Mouse (Mus musculus) heart, postnatal 25 days (tissue): ENCODE measurements at regions not wholly inside any gene's neighbourhood (a gene's known extent, or its start where the extent isn't known, plus 50 kb on each side); places are given as distances from the start of the nearest gene placed in this dataset.

Source experiments
- DNase-seq: peaks from one replicate; pipeline ENCODE4 v3.0.0; 2022; ENCODE audit warnings: low spot score
- intact Hi-C: fragments of 180-260 bp; cut with DNase I; formaldehyde crosslinking; loops from one replicate; pipeline ENCODE4 v1.15.1; 2025

DNA sequence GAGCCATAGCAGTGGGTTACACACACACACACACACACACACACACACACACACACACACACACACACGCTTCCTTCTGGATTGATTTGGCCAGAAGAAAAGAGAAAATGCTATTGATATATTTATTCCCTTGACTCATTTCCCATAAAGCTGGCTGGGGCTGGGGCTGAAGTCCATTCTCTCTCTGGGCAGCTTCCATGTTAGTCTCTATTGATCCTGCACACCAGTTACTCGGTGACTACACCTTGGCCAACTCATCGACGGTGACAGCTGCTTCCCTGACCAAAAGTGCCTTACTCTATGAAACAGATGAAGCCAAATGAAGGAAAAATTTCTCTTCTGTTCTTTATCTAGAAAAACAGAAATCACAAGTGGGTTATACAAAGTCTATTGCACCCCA, 82.1 kb downstream of the Snx18 start:
- DNase-seq: no peak
- intact Hi-C loops: no loop called here

DNA sequence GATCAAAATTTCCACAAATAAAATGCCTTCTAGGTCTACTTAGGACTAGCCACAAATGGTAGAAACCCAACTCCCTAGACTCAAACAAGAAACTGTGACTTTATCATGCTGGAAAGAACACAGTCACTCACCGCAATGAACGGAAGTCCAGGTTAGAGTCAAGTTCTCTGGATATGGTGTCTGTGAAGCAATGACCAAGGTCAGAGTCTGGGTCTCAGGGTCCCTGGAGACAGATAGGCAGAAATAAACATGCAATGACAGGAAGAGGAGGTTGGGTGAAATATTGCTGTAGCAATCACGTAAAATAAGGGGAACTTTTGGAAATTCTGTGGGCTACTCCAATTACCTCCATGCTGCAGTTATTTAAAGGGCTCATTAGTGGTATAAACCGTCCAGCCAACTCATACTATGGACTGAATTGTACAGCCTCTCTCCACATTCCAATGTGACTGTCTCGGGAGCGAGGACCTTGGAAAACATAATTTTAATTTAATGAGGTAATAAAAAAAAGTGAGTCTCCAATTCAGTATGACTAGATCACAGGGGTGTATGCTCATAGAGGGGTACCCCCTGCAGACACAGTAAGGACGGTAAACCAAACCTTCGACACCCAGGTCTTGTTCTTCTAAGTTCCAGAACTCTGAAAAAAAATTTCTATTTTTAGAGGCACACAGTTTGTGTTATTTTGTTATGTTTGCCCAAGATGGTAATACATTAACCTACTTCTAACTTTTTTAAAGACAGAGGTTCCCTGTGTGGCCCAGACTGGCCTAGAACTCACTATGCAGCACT, 83.5 kb downstream of the Snx18 start:
- intact Hi-C loops: no loop called here
- DNase-seq: no peak

DNA sequence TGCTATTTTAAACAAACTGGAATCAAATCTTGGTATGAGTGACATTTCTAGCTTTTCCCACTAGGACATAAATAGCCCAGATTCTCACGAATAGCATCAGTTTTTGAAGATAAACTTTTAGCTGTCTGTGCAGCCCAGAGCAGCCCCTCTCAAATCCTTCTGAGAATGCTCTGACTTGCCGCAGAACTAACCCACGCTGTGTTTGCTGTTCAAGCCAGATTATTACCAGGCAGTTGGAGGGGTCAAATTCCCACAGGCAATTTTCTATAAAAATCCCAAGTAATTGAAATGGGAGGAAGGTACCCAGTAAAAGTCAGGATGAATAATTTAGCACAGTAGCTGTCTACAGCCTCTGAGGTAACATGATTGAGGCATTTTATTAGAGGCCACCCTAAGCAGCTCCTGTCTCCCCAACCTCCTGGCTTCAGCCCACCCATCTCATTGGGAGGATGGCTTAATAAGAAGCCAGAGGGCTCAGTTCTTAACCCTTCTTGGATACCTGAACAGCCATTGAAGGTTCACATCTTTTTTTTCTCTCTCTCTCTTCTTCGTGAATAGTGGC, 84.4 kb downstream of the Snx18 start:
- intact Hi-C loops: no loop called here
- DNase-seq: no peak

DNA sequence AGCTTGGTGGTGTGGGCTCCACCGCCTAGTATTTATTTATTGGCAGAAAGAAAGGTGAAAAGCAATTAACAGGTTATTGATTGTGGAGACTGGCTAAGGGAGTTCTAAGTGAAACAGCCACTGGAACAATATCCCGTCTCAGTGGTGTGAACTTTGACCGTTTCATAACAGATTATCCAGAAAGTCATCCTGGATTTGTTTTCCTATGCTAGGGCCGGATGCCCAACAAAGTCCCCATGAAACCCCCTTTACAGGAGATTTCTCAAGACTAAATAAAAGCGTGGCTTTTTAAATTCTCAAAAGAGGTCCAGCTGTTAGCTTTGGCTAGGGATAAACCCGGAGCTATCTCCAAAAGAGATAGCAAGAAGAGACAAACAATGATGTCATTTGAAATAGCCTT, 91.4 kb downstream of the Snx18 start:
- DNase-seq: peak; percentile 28

DNA sequence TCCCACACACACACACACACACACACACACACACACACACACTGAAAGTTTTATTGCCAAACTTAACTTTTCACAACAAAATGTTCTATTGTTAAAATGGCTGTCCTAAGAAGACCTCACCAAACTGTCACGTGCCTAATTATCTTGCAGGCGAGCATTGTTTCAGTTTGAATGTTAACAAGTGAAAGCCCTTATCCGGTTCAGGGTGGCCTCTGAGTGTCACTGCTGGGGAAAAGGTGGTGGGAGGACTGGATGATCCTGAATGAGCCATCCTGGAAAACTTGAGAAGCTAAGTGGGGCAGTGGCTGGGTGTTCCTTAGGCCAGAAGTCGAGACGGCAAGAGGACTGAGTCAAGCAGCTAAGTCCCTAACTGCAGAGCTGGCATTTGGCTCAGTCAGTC, 94.9 kb downstream of the Snx18 start:
- DNase-seq: no peak
- intact Hi-C loops: no loop called here

More for the DNA sequence above, 91.4 kb downstream of the Snx18 start:
- intact Hi-C loops: no loop called here

DNA sequence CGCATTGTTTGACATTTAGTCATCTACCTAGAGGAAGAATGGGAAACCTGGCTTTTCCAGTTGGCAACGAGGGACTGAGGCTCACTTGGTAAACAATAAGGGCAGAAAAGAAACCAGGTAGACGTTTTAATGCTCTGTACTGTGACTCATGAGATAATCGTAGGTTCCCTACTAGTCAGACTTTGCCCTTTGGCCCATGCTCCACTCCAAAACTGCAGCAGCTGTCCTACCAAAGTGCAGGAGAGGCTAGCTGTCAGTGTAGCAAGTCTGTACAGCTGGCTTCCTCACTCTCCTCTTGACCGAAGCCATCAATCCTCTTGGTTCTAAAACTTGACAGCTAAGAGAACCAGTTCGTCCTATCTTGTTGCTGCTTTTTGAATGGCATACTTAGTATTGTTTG, 100.2 kb downstream of the Snx18 start:
- intact Hi-C loops: loop anchor here (5.0 kb wide), 1 partner anchor 86 kb away; no protein-coding TSS in a partner anchor
- no peak for DNase-seq

DNA sequence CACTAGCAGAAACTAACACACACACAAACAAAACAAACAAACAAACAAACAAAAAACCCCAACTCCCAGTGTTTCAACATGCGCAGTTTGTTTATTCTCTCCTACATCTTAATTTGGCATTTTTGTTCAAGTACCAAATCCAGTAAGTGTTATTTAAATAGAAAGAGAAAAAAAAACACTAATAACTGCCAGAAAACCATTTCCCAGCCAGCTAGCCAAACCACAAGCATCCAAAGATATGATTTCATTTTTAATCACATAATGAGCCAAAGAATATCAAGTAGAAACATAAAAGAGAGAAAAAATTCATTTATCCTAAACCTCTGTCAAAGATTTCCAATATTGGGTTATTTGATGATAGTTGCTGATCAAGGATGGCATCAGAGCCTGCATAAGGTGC, 102.3 kb downstream of the Snx18 start:
- no peak for DNase-seq
- intact Hi-C loops: loop anchor here (5.0 kb wide), 1 partner anchor 84 kb away; no protein-coding TSS in a partner anchor

DNA sequence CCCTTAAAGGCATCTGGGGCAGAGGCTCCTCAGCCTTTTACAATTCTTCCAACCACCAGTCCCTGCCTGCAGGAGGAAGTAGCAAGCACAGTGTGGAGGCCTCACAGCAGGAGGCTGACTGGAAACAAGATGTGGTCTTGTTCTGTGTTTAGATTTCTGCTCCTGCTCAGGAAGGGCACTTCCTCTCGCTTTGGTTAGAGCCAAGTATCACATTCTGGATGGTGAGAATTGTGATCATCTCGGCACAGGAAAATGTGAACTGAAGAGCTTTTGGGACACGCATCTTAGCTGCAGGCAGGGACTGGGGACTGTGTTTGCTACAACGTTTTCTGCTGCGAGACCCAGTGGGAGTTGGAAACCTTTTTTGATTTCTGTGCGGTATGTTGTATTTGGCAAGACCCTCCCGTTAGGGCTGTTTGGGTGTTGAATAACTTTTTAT, 103.2 kb downstream of the Snx18 start:
- intact Hi-C loops: loop anchor here (5.0 kb wide), 1 partner anchor 83 kb away; no protein-coding TSS in a partner anchor
- no peak for DNase-seq

DNA sequence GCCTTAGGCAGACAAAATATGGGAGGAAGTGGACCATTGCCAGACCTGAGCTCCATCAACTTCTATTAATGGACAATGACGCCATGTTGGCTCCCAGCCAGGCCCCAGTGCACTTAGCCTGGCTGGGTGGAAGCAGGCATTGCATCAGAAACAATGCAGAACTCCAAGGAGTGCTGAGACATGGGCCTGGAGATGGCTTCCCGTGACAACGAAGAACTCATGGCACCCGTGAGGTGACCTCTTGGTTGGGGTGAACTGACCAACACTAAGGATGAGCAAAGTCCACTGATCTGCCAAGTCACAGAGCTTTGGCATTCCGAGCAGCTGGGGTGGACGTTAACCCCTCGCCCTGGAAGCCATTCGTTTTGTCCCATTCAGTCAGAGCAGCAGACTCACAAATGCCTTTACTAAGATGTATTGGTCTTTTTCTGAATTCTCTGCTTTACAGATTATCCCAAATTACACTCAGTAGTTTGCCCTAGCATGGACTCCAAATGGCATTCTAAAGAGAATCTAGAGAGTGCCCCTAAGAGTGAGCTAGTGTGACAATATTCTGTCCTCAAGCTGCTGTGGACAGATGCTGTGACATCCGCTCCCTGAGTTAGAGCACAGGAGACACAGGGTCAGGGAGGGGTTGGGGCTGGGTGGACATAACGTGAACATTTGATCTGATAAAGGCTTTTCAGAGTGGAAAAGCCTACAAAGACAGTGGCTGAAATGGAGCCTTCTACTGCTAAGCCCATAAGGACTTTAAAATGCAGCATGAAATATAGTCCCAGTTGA, 108.8 kb downstream of the Snx18 start:
- intact Hi-C loops: loop anchor here (5.0 kb wide), 1 partner anchor 108 kb away; the partner anchor contains the start of gene Snx18
- peak; percentile 80 for DNase-seq

DNA sequence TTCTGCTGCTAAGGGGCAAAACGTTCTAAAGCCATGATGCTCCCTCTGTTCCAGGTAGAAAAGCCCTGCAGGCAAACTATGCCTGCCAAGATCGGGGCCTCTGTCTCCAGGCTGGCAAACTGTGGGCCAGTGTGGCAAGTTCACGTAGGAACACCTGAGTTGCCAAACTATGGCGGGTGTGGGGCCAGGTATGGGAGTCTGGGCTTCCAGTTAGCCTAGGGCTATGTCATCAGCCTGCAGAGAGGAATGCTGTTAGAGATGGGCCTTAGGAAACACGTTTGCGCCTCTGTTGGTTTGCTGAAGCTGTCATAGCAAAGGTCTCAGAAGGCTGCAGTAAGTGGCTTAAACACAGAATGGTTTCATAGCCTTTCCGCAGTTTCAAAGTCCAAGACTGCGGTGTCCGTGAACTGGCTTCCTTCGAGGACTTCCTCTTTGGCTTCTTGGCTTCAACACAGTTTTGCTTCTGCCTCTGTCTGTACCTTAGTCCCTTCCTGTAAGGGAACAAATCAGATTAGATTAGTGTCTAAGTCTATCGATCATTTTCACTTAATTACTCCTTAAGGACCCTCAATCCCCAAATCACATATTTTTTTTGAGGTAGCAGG, 110.1 kb downstream of the Snx18 start:
- intact Hi-C loops: loop anchor here (5.0 kb wide), 1 partner anchor 109 kb away; the partner anchor contains the start of gene Snx18

DNA sequence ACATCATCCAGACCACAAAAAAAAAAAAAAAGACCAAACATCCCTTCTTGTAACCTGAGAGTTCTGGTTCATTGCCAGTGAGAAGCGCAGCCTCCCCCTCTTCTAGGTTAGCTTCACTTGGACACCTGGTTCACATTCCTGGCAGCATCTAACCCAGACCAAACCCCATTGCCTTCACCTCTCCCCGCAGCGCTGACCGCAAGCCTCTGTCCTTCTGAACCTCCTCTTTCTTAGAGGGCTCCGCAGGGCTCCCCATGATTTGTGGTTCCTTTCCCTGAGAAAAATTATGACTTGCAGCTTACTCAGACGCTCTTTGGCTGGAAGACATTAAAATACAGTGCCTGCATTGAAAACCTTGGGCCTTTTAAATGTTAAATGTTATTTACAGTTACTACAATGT, 115.8 kb downstream of the Snx18 start:
- intact Hi-C loops: no loop called here
- DNase-seq: no peak

More for the DNA sequence above, 110.1 kb downstream of the Snx18 start:
- no peak for DNase-seq

DNA sequence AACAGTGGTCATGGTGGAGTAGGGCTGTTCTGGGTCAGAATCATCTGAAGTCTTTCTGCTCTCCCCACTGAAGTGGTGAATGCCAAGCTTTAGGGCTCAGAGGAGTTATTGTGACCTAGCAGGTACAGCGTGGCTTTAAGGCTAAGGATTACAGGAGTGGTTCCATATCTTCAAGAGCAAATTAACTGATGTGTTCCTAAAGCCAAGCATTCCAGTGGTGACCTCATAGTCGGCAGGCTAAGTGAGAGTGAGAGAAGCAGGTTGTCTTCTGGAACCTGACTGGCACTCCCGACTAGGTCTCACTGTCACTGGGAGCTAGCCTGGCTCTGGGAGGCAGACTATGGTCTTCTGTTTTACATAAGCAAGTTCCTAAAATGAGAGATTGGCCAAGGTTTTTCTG, 116.3 kb downstream of the Snx18 start:
- intact Hi-C loops: no loop called here
- DNase-seq: no peak

DNA sequence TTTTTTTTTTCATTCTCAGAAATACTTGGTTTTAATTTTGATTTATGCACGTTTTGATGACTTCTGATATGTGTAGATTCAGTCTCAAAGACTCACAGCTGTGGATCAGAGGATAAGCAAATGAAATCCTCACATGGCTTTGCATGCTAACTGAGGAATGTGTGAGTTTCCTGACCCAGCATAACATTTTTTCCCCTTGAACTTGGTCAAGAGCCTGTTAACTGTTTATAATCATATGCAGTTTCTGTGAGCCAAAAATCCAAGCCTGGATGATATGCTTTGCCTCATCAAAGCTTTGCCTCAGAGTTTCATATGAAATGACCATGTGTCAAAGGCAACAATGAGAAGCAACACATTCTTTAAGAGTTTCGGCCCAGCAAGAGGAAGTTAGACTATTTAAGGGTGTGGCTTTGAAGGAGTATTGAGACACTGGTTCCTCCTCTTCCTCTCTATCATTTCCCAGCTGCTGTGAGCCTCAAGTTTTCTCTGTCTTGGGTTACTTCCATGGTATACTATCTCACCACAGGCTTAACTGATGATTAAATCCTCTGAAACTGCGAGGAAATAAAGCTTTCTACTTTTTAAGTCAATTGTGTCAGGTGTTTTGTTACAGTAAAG, 117.9 kb downstream of the Snx18 start:
- DNase-seq: no peak
- intact Hi-C loops: no loop called here

DNA sequence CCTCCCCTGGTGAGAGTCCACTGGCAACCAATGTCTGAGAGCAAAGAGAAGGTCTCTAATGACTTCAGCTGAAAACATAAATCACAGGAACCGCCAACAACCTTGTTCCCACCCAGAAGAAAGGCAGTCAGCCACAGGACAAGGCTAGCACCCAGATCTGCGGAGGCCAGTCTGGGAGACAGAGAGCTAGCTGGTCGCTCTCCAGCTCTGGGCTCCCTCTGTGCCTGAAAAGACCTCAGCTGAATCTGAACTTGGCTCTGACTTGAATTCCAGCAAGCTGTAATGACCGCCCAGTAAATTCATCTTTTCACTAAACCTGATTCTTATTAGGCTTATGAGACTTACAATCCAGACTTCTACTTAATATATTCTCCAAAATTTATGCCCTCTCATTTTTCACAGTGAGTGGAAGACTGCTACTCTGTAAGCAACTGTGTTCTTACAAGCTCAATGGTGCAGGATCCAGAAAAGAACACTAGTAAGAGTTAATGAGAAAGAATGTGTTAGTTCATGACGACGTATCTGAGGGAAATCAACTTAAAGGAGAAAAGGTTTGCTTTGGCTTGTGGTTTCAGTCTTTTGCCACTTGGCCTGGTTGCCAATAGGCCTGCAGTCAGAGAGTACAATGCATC, 119.2 kb downstream of the Snx18 start:
- peak; percentile 45 for DNase-seq
- intact Hi-C loops: no loop called here

DNA sequence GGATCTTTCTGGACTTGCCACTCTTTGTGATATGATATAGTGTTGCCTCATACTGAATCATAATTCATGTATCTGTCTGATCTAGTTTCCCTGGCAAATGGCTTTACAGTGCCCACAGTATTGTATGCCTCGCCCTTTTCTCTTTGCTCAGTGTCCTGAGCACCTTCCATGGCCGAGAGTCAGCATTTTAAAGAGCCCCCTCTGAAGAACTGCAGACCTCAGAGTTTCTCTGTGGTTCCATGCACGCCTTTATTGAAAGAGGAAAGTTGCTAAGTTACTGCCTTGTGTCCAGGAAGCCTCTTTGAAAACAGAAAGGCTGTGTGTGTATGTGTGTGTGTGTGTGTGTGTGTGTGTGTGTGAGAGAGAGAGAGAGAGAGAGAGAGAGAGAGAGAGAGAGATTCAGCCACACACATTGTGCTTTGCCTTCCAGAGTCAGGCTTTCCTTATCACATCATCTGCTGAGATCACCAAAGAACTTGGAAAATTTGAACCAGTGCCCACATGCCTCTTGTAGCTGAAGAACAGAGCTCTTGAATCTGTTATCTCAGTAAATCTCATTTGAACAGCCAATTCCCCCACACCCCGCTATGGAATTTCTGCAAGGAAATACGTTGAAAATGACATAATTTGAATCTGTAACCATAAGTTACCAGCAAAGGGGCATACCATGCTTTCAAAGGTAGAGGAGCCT, 122.6 kb downstream of the Snx18 start:
- intact Hi-C loops: no loop called here

DNA sequence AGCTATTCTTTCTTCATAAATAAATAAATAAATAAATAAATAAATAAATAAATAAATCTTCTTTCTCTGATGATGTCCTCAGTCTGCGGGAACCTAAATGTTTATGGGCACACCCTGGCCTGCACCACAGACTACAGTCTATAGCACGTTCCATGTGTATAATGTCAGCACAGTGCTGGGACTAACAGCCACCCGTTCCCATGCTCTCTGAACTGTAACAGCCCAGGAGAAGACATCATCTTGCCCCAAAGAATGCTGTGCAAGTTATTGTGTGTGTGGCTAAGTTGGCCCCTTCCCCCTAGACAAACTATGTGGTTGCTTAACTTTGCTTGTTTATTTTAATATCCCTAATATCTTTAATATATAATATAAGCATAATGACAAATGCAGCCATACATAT, 123.2 kb downstream of the Snx18 start:
- intact Hi-C loops: no loop called here
- no peak for DNase-seq

More for the DNA sequence above, 122.6 kb downstream of the Snx18 start:
- no peak for DNase-seq

DNA sequence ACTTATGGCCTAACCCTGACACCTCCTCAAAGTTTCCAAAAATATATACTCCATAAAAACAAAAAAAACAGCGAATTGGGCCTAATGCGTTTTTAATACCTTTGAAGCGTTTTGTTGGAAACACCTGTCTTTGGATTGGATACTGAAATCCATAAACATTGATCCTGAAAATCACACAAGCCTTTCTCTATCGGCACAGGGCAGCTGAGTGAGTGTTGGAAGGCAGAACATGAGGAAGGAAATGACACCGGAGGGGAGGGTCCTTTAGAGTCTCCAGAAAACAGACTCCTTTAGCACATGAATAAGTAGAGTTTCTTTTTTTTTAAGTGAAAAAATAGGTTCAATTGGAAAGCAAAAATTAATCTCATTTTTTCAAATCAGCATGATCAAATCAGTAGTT, 123.7 kb downstream of the Snx18 start:
- intact Hi-C loops: loop anchor here (5.0 kb wide), 1 partner anchor 123 kb away; the partner anchor contains the start of gene Snx18
- no peak for DNase-seq

DNA sequence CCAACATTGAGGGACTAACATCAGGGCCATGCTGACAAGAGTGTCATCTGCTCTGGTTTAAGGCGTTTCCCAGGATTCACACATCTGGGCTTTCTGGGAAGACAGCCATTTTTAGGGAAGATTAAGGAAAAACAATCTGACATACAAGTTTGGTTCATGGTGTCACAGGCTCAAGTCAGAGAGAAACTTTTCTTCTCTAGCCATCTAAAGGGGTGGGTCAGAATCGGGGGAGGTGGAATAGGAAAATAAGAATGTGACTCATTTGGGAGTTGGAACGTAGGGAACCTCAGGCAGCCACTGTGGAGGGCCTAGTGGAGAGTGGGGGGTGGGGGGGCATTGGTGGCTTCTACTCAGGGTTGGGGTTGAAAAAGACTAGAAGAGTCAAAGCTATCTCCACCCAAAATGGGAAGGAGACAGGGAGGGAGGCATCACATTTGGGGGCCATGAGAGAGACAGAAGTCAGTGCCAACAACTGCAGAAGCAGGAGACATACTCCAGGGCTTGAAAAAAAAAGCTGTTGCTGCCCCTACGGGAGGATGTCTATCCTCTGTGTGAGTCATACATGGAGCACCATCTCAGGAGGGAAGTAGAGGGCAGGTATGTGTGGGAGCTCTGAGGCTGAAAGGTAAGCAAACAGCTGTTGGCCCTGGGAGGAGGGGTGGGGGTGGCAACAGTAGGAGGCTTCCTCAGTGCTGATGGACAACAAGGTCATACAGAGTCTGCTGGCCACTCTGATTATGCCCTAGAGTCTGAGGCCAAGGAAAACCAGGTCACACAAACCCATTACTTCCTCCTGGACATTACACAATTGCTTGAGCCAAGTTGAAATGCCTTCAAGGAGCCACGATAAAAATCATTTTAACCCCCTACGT, 128.2 kb downstream of the Snx18 start:
- intact Hi-C loops: loop anchor here (5.0 kb wide), 1 partner anchor 127 kb away; the partner anchor contains the start of gene Snx18
- no peak for DNase-seq
